ENCODE assay signal across 12 mouse cellular contexts in genomic region chr8:12930290-12930689, GRCm38 (mm10). TPM values are rescaled to one million over a fixed set of nuclear protein-coding genes. Genes with fewer than 3 reads are reported as not detected.
DNase-seq lines count a peak whose midpoint lies in the region; ATAC-seq and TF ChIP-seq lines count a peak whose summit lies in the region.
"Had no signal": no experiment of that assay in that cellular context is flagged by ENCODE, and none has a peak within 500 bp of the region (broad histone marks: within the 10 kb centered on the region; RNA-seq: fewer than 3 reads in every experiment).

No protein-coding gene starts in this region.

- H3K9ac ChIP-seq in heart, postnatal 0 days (replicated peaks; ENCODE audit: low read depth, low read length) = no peak overlapping the region
- no peak overlapping the region for H3K9ac ChIP-seq in stomach, postnatal 0 days (ENCODE audit: low read length)
- no peak overlapping the region for H3K9ac ChIP-seq in liver, embryonic 12.5 days
- H3K9ac ChIP-seq in hindbrain, postnatal 0 days (replicated peaks; ENCODE audit: low read length) = no peak overlapping the region
- H3K9ac ChIP-seq: heart, embryonic 15.5 days; liver, embryonic 15.5 days had no signal

- no peaks in the 10 kb centered on the region for H3K4me1 ChIP-seq in heart, postnatal 0 days (ENCODE audit: control insufficient read depth, insufficient read depth)
- H3K4me1 ChIP-seq in limb, embryonic 10.5 days = peaks cover 32% of the 10 kb centered on the region
- H3K4me1 ChIP-seq in stomach, postnatal 0 days (replicated peaks; ENCODE audit: control insufficient read depth, insufficient read depth) = no peaks in the 10 kb centered on the region; the same call in 1 of the 2 replicates
- no peaks in the 10 kb centered on the region for H3K4me1 ChIP-seq in liver, embryonic 12.5 days
- H3K4me1 ChIP-seq in hindbrain, postnatal 0 days (ENCODE audit: insufficient read depth, low read length) = no peaks in the 10 kb centered on the region
- H3K4me1 ChIP-seq: liver, embryonic 15.5 days had no signal

- no peak for DNase-seq in left cerebral cortex, adult 2 months (ENCODE audit: extremely low spot score in 1 of 2, low spot score in 2 of 2)
- DNase-seq in left cerebral cortex, postnatal 36 days (ENCODE audit: low spot score in 2 of 2) = no peak
- peak; percentile 14 for DNase-seq in heart, postnatal 0 days (ENCODE audit: low spot score)
- DNase-seq in limb, embryonic 10.5 days (ENCODE audit: low spot score) = no peak
- peak; percentile 58 for DNase-seq in stomach, postnatal 0 days (ENCODE audit: low spot score)
- no peak for DNase-seq in hindbrain, postnatal 0 days (ENCODE audit: low spot score)
- DNase-seq in layer of hippocampus, adult 9-11 months = no peak
- DNase-seq: thymus, postnatal 36 days had no signal

- ATAC-seq in heart, postnatal 0 days (ENCODE audit: insufficient read depth, low read depth) = no peak
- ATAC-seq in stomach, postnatal 0 days (ENCODE audit: low FRiP score, low TSS enrichment) = no peak
- no peak for ATAC-seq in liver, embryonic 12.5 days
- no peak for ATAC-seq in hindbrain, postnatal 0 days

- no peak overlapping the region for H3K4me3 ChIP-seq in left cerebral cortex, adult 2 months
- H3K4me3 ChIP-seq in heart, postnatal 0 days (ENCODE audit: low read depth, low read length) = no peak overlapping the region
- H3K4me3 ChIP-seq in limb, embryonic 10.5 days = no peak overlapping the region
- no peak overlapping the region for H3K4me3 ChIP-seq in stomach, postnatal 0 days (ENCODE audit: low read depth, low read length)
- no peak overlapping the region for H3K4me3 ChIP-seq in liver, embryonic 12.5 days
- H3K4me3 ChIP-seq in hindbrain, postnatal 0 days (ENCODE audit: low read length) = no peak overlapping the region
- H3K4me3 ChIP-seq: heart, embryonic 15.5 days; liver, embryonic 15.5 days; neural tube, embryonic 12.5 days had no signal

- H3K4me2 ChIP-seq in heart, postnatal 0 days (ENCODE audit: low read depth, low read length) = peak overlapping the region; percentile 37; the same call in 1 of the 2 replicates
- peak overlapping the region; percentile 36; the same call in 1 of the 2 replicates for H3K4me2 ChIP-seq in stomach, postnatal 0 days (replicated peaks; ENCODE audit: low read depth)
- H3K4me2 ChIP-seq in liver, embryonic 12.5 days = no peak overlapping the region
- H3K4me2 ChIP-seq in hindbrain, postnatal 0 days (ENCODE audit: low read depth, low read length) = no peak overlapping the region
- H3K4me2 ChIP-seq: heart, embryonic 15.5 days; liver, embryonic 15.5 days; neural tube, embryonic 12.5 days had no signal

- no peaks in the 10 kb centered on the region for H3K9me3 ChIP-seq in heart, postnatal 0 days (replicated peaks; ENCODE audit: control insufficient read depth, low read length)
- no peaks in the 10 kb centered on the region for H3K9me3 ChIP-seq in limb, embryonic 10.5 days (replicated peaks)
- H3K9me3 ChIP-seq in stomach, postnatal 0 days (ENCODE audit: control insufficient read depth, low read length) = no peaks in the 10 kb centered on the region
- H3K9me3 ChIP-seq in liver, embryonic 12.5 days (replicated peaks) = no peaks in the 10 kb centered on the region
- H3K9me3 ChIP-seq in hindbrain, postnatal 0 days (ENCODE audit: low read length) = no peaks in the 10 kb centered on the region
- H3K9me3 ChIP-seq: heart, embryonic 15.5 days; liver, embryonic 15.5 days; neural tube, embryonic 12.5 days had no signal

- WGBS in heart, postnatal 0 days = 36% methylated on average over 5 of the region's 5 CpGs
- WGBS in limb, embryonic 10.5 days = 32% methylated on average over 5 of the region's 5 CpGs
- WGBS in stomach, postnatal 0 days = 13% methylated on average over 5 of the region's 5 CpGs
- 17% methylated on average over 5 of the region's 5 CpGs for WGBS in liver, embryonic 12.5 days (ENCODE audit: insufficient replicate concordance)
- whole genome bisulfite sequencing in hindbrain, postnatal 0 days = 44% methylated on average over 5 of the region's 5 CpGs

- no peak for TF ChIP-seq EP300 in heart, postnatal 0 days (IDR thresholded peaks at IDR 0.05; ENCODE audit: low read depth)
- TF ChIP-seq EP300 in stomach, postnatal 0 days (optimal IDR thresholded peaks at IDR 0.05) = no peak

- intact Hi-C loops in left cerebral cortex, adult 2 months (cut with DNase I) = no loop called here
- intact Hi-C loops in left cerebral cortex, postnatal 36 days (cut with DNase I) = no loop called here

- peak overlapping the region; percentile 29; the same call in 1 of the 2 replicates for H3K27ac ChIP-seq in left cerebral cortex, adult 2 months
- peak overlapping the region; percentile 39 for H3K27ac ChIP-seq in heart, postnatal 0 days (ENCODE audit: low read depth)
- peak overlapping the region; percentile 76 for H3K27ac ChIP-seq in limb, embryonic 10.5 days
- H3K27ac ChIP-seq in stomach, postnatal 0 days (replicated peaks) = peak overlapping the region; percentile 83
- H3K27ac ChIP-seq in liver, embryonic 12.5 days = no peak overlapping the region
- no peak overlapping the region for H3K27ac ChIP-seq in hindbrain, postnatal 0 days
- H3K27ac ChIP-seq: heart, embryonic 15.5 days; liver, embryonic 15.5 days; neural tube, embryonic 12.5 days had no signal

- TF ChIP-seq CTCF in left cerebral cortex, adult 2 months (IDR thresholded peaks at IDR 0.05) = no peak
- TF ChIP-seq CTCF in heart, postnatal 0 days (IDR thresholded peaks at IDR 0.05; ENCODE audit: low read depth) = no peak
- no peak for TF ChIP-seq CTCF in stomach, postnatal 0 days (IDR thresholded peaks at IDR 0.05; ENCODE audit: low read depth)
- TF ChIP-seq CTCF in hindbrain, postnatal 0 days (IDR thresholded peaks at IDR 0.05; ENCODE audit: low read depth) = no peak

- no peaks in the 10 kb centered on the region for H3K36me3 ChIP-seq in heart, postnatal 0 days (replicated peaks; ENCODE audit: control insufficient read depth, insufficient read depth, low read length)
- H3K36me3 ChIP-seq in limb, embryonic 10.5 days = no peaks in the 10 kb centered on the region
- H3K36me3 ChIP-seq in stomach, postnatal 0 days (ENCODE audit: control insufficient read depth, insufficient read depth, low read length) = no peaks in the 10 kb centered on the region
- no peaks in the 10 kb centered on the region for H3K36me3 ChIP-seq in liver, embryonic 12.5 days
- no peaks in the 10 kb centered on the region for H3K36me3 ChIP-seq in hindbrain, postnatal 0 days (ENCODE audit: insufficient read depth, low read length)
- H3K36me3 ChIP-seq: heart, embryonic 15.5 days; liver, embryonic 15.5 days; neural tube, embryonic 12.5 days had no signal

- no peaks in the 10 kb centered on the region for H3K27me3 ChIP-seq in heart, postnatal 0 days (ENCODE audit: control insufficient read depth, insufficient read depth, low read length)
- no peaks in the 10 kb centered on the region for H3K27me3 ChIP-seq in limb, embryonic 10.5 days (ENCODE audit: low read depth, poor library complexity, severe bottlenecking)
- H3K27me3 ChIP-seq in stomach, postnatal 0 days (ENCODE audit: control insufficient read depth, insufficient read depth, low read length) = no peaks in the 10 kb centered on the region
- 0 out of 2 replicates have a peak, but pooled peaks cover 7% of the 10 kb centered on the region for H3K27me3 ChIP-seq in liver, embryonic 12.5 days (replicated peaks)
- no peaks in the 10 kb centered on the region for H3K27me3 ChIP-seq in hindbrain, postnatal 0 days (ENCODE audit: insufficient read depth, low read length)
- H3K27me3 ChIP-seq: neural tube, embryonic 12.5 days had no signal

RNA-seq across cellular contexts. Expression of gene Mcf2l, which starts 56.7 kb away (rescaled TPM):
- 100 to 1,000 TPM; 235 to 280 TPM for total RNA-seq in left cerebral cortex, adult 2 months (2021)
- total RNA-seq in left cerebral cortex, postnatal 36 days (2021) = 100 to 1,000 TPM; 203 to 267 TPM
- total RNA-seq in heart, postnatal 0 days (2014; rRNA removed; ENCODE audit: low replicate concordance) = 22.1 and 22.9 TPM in 2 replicates
- polyA plus RNA-seq in heart, postnatal 0 days (2015; fragmentation: Nextera tagmentation; extraction: Ambion mirVana) = 6.6 and 7.5 TPM in 2 replicates
- 5.7 and 10.3 TPM in 2 replicates for polyA plus RNA-seq in limb, embryonic 10.5 days (2016; fragmentation: Nextera tagmentation; extraction: Ambion mirVana)
- 9.6 TPM in 2 replicates for polyA plus RNA-seq in stomach, postnatal 0 days (2015; fragmentation: Nextera tagmentation; extraction: Ambion mirVana)
- 1.9 and 2.1 TPM in 2 replicates for polyA plus RNA-seq in liver, embryonic 12.5 days (2016; fragmentation: Nextera tagmentation; extraction: Ambion mirVana)
- total RNA-seq in hindbrain, postnatal 0 days (2014; rRNA removed) = 298 and 316 TPM in 2 replicates
- 94.1 and 94.2 TPM in 2 replicates for polyA plus RNA-seq in hindbrain, postnatal 0 days (2015; fragmentation: Nextera tagmentation; extraction: Ambion mirVana)

Comparison
In these comparisons a context has a peak if more than half of its experiments do, and no peak if none do; other contexts are left out.
1. DNase-seq: peak in heart, postnatal 0 days (single experiment) and stomach, postnatal 0 days (single experiment); none in left cerebral cortex, adult 2 months (0 of 2), left cerebral cortex, postnatal 36 days (0 of 2), limb, embryonic 10.5 days (single experiment), hindbrain, postnatal 0 days (single experiment) and layer of hippocampus, adult 9-11 months (single experiment).
2. H3K27ac ChIP-seq: peak in left cerebral cortex, adult 2 months (single experiment), heart, postnatal 0 days (single experiment), limb, embryonic 10.5 days (single experiment) and stomach, postnatal 0 days (single experiment); none in liver, embryonic 12.5 days (single experiment) and hindbrain, postnatal 0 days (single experiment).
3. H3K4me2 ChIP-seq: peak in heart, postnatal 0 days (single experiment) and stomach, postnatal 0 days (single experiment); none in liver, embryonic 12.5 days (single experiment) and hindbrain, postnatal 0 days (single experiment).